7 mouse cellular contexts compared by ENCODE assay signal in the genomic region with DNA sequence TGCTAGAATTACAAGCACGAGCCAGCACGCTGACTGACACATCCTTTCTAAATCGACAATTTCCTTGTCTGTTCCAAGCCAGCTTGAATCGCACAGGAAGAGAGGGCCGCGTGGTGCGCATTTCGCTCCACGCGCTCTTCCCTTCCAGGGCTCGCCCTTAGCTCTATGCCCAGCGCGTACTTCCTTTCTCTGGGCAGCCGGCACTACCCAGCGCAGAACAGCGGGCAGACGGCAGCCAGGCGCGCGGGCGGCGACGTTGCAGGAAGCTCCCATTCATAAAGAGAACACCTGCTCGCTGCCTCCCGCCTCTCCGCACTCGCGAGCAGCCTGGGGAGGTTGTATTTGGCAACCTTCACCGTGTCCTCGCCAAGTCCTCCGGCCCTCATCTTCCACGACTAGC. TPM values are rescaled to one million over a fixed set of nuclear protein-coding genes. Genes with fewer than 3 reads are reported as not detected.
DNase-seq lines count a peak whose midpoint lies in the region; ATAC-seq and TF ChIP-seq lines count a peak whose summit lies in the region.

No protein-coding gene starts in this region.

- peaks cover 30% of the 10 kb centered on the region for H3K4me1 ChIP-seq in megakaryocyte, embryonic 14.5 days
- H3K4me1 ChIP-seq in olfactory bulb, adult 2 months (ENCODE audit: control insufficient read depth, insufficient read depth, low read length): peaks cover 30% of the 10 kb centered on the region

- intact Hi-C loops in left cerebral cortex, postnatal 4 days (cut with DNase I): no loop called here

- peak overlapping the region; percentile 86 for H3K27ac ChIP-seq in olfactory bulb, adult 2 months (ENCODE audit: insufficient read depth, low read depth, low read length)

- no peak for TF ChIP-seq CTCF in olfactory bulb, adult 2 months (IDR thresholded peaks at IDR 0.05; ENCODE audit: insufficient read depth, low read depth, low read length)

- H3K36me3 ChIP-seq in megakaryocyte, embryonic 14.5 days (replicated peaks; ENCODE audit: low read length): no peaks in the 10 kb centered on the region

- peak; percentile 86 to 88 for DNase-seq in cerebellum, postnatal 10 days
- DNase-seq in left cerebral cortex, postnatal 4 days: peak; percentile 80
- no peak for DNase-seq in urinary bladder, postnatal 4 days (ENCODE audit: low spot score in 2 of 2)

- peaks cover 12% of the 10 kb centered on the region for H3K9me3 ChIP-seq in megakaryocyte, embryonic 14.5 days

- WGBS in olfactory bulb, adult 2 months: under 1% methylated on average over 32 of the region's 32 CpGs

- ATAC-seq in megakaryocyte, adult 5-6 weeks (ENCODE audit: poor library complexity, severe bottlenecking): no peak
- ATAC-seq in granulocyte monocyte progenitor cell, adult 5-6 weeks (replicated peaks; ENCODE audit: poor library complexity, severe bottlenecking): peak; percentile 33

- peaks cover 87% of the 10 kb centered on the region for H3K27me3 ChIP-seq in megakaryocyte, embryonic 14.5 days (replicated peaks)

- TF ChIP-seq POLR2A in olfactory bulb, adult 2 months (IDR thresholded peaks at IDR 0.05; ENCODE audit: insufficient read depth, low read depth, low read length): no peak; the same call in 1 of the 2 replicates

- H3K4me3 ChIP-seq in megakaryocyte, embryonic 14.5 days (replicated peaks): peak overlapping the region; percentile 70
- H3K4me3 ChIP-seq in olfactory bulb, adult 2 months (ENCODE audit: insufficient read depth, low read depth, low read length): peak overlapping the region; percentile 54

RNA-seq across cellular contexts. Expression of gene Trim67, which starts 0.7 kb away (rescaled TPM):
- polyA plus RNA-seq in megakaryocyte, embryonic 14.5 days (2012; ENCODE audit: insufficient read depth, low replicate concordance): 0.09 TPM in 1 of 2 replicates, not detected in the other
- total RNA-seq in megakaryocyte, adult 5-6 weeks (2015): not detected in 2 replicates
- total RNA-seq in megakaryocyte, adult 5-6 weeks (2017): 0.04 TPM in 1 of 2 replicates, not detected in the other
- not detected in 2 replicates for total RNA-seq in granulocyte monocyte progenitor cell, adult 5-6 weeks (2014; fragmentation: Nextera tagmentation)
- not detected in 2 replicates for total RNA-seq in granulocyte monocyte progenitor cell, adult 5-6 weeks (2017)
- total RNA-seq in left cerebral cortex, postnatal 4 days (2021): 100 to 1,000 TPM; 251 to 271 TPM
- not detected in 2 replicates for polyA plus RNA-seq in olfactory bulb, adult 2 months (2012; ENCODE audit: insufficient read depth, insufficient read length, low replicate concordance, missing spikeins)

RNA-seq across cellular contexts. Expression of gene Fam89a, which starts 40.6 kb away (rescaled TPM):
- not detected in 2 replicates for polyA plus RNA-seq in megakaryocyte, embryonic 14.5 days (2012; ENCODE audit: insufficient read depth, low replicate concordance)
- total RNA-seq in megakaryocyte, adult 5-6 weeks (2015): 0.98 and 1.3 TPM in 2 replicates
- total RNA-seq in megakaryocyte, adult 5-6 weeks (2017): 0.33 TPM in 1 of 2 replicates, not detected in the other
- not detected in 2 replicates for total RNA-seq in granulocyte monocyte progenitor cell, adult 5-6 weeks (2014; fragmentation: Nextera tagmentation)
- not detected in 2 replicates for total RNA-seq in granulocyte monocyte progenitor cell, adult 5-6 weeks (2017)
- total RNA-seq in left cerebral cortex, postnatal 4 days (2021): under 1 TPM; 0.28 to 0.44 TPM
- not detected in 2 replicates for polyA plus RNA-seq in olfactory bulb, adult 2 months (2012; ENCODE audit: insufficient read depth, insufficient read length, low replicate concordance, missing spikeins)

Comparison
In these comparisons a context has a peak if more than half of its experiments do, and no peak if none do; other contexts are left out.
1. DNase-seq: peak in cerebellum, postnatal 10 days (2 of 2) and left cerebral cortex, postnatal 4 days (single experiment); none in urinary bladder, postnatal 4 days (0 of 2).
2. RNA of gene Trim67, which starts 0.7 kb away (total RNA-seq): 251 to 271 TPM in left cerebral cortex, postnatal 4 days; 0.04 TPM in megakaryocyte, adult 5-6 weeks and not detected in granulocyte monocyte progenitor cell, adult 5-6 weeks; every median in the first group is over 100 times any median in the second.